In genomic region chr4:121039331-121040115, GRCm38 (mm10) we compare ENCODE assay signal across 8 mouse cellular contexts. TPM values are rescaled to one million over a fixed set of nuclear protein-coding genes. Genes with fewer than 3 reads are reported as not detected.
DNase-seq lines count a peak whose midpoint lies in the region; ATAC-seq and TF ChIP-seq lines count a peak whose summit lies in the region.

TSS of gene Col9a2 (plus strand) at chr4:121039385.

- peak; percentile 36 for ATAC-seq in hindbrain, postnatal 0 days

- H3K36me3 ChIP-seq in spleen, adult 2 months (ENCODE audit: control insufficient read depth, insufficient read depth, low read length) = no peaks in the 10 kb centered on the region
- no peaks in the 10 kb centered on the region for H3K36me3 ChIP-seq in hindbrain, postnatal 0 days (ENCODE audit: insufficient read depth, low read length)

- no peak for TF ChIP-seq CTCF in gastrocnemius, adult 2 months (IDR thresholded peaks at IDR 0.05)
- TF ChIP-seq CTCF in spleen, adult 2 months (IDR thresholded peaks at IDR 0.05; ENCODE audit: extremely low read depth, insufficient read depth, insufficient read length, insufficient replicate concordance) = no peak
- TF ChIP-seq CTCF in hindbrain, postnatal 0 days (IDR thresholded peaks at IDR 0.05; ENCODE audit: low read depth) = no peak

- no peak within 1 kb of the TSS for H3K27ac ChIP-seq in gastrocnemius, adult 2 months
- H3K27ac ChIP-seq in spleen, adult 2 months (ENCODE audit: insufficient read depth, low read length) = no peak within 1 kb of the TSS
- 0 out of 2 replicates have a peak within 1 kb of the TSS, but pooled peaks have one; percentile 34 for H3K27ac ChIP-seq in hindbrain, postnatal 0 days

- no peak for DNase-seq in gastrocnemius, adult 2 months
- no peak for DNase-seq in gastrocnemius, adult 18-20 months (ENCODE audit: low spot score)
- no peak for DNase-seq in spleen, adult 2 months (ENCODE audit: low read depth in 1 of 2, low spot score in 2 of 2)
- DNase-seq in spleen, postnatal 36 days (ENCODE audit: low spot score in 2 of 2) = no peak
- DNase-seq in hindbrain, postnatal 0 days (ENCODE audit: low spot score) = peak; percentile 44
- DNase-seq in neural tube, embryonic 10.5 days (ENCODE audit: extremely low spot score, low spot score) = peak; percentile 54
- no peak for DNase-seq in frontal cortex, postnatal 36 days (ENCODE audit: low spot score in 2 of 2)
- no peak for DNase-seq in urinary bladder, adult 2 months (ENCODE audit: low spot score)

- H3K9ac ChIP-seq in hindbrain, postnatal 0 days (replicated peaks; ENCODE audit: low read length) = peak within 1 kb of the TSS; percentile 54

- no peaks in the 10 kb centered on the region for H3K9me3 ChIP-seq in hindbrain, postnatal 0 days (ENCODE audit: low read length)

- peaks cover 10% of the 10 kb centered on the region for H3K27me3 ChIP-seq in spleen, adult 2 months (ENCODE audit: control insufficient read depth, insufficient read depth, low read length)
- no peaks in the 10 kb centered on the region for H3K27me3 ChIP-seq in hindbrain, postnatal 0 days (ENCODE audit: insufficient read depth, low read length)

- peaks cover 7% of the 10 kb centered on the region; the same call in 1 of the 2 replicates for H3K4me1 ChIP-seq in spleen, adult 2 months (ENCODE audit: control insufficient read depth, insufficient read depth, insufficient read length)
- peaks cover 5% of the 10 kb centered on the region; the same call in 1 of the 2 replicates for H3K4me1 ChIP-seq in hindbrain, postnatal 0 days (ENCODE audit: insufficient read depth, low read length)

- intact Hi-C loops in gastrocnemius, adult 2 months (cut with DNase I) = loop anchor here (2.0 kb wide), 1 partner anchor 53 kb away; no protein-coding TSS in a partner anchor

- no peak for TF ChIP-seq POLR2A in spleen, adult 2 months (IDR thresholded peaks at IDR 0.05; ENCODE audit: low read depth, low read length)

- H3K4me3 ChIP-seq in gastrocnemius, adult 2 months = peak within 1 kb of the TSS; percentile 59
- H3K4me3 ChIP-seq in spleen, adult 2 months (ENCODE audit: extremely low read depth, insufficient read depth, insufficient read length) = peak within 1 kb of the TSS; percentile 37; the same call in 1 of the 2 replicates
- H3K4me3 ChIP-seq in hindbrain, postnatal 0 days (ENCODE audit: low read length) = peak within 1 kb of the TSS; percentile 40

- H3K4me2 ChIP-seq in hindbrain, postnatal 0 days (ENCODE audit: low read depth, low read length) = peak within 1 kb of the TSS; percentile 63

- WGBS in spleen, adult 2 months = 10% methylated on average over 46 of the region's 46 CpGs
- 6% methylated on average over 46 of the region's 46 CpGs for WGBS in hindbrain, postnatal 0 days

RNA-seq across cellular contexts. Expression of gene Col9a2, which starts in this region (rescaled TPM):
- total RNA-seq in gastrocnemius, adult 2 months (2021) = under 1 TPM in 1 of 2 experiments, not detected in 1; 0.20 TPM
- total RNA-seq in gastrocnemius, adult 18-20 months (2021) = under 1 TPM; 0.18 to 0.19 TPM
- 0.02 and 0.06 TPM in 2 replicates for polyA plus RNA-seq in spleen, adult 2 months (2012; rRNA removed)
- 39.8 and 43.5 TPM in 2 replicates for total RNA-seq in hindbrain, postnatal 0 days (2014; rRNA removed)
- 22.8 and 23.8 TPM in 2 replicates for polyA plus RNA-seq in hindbrain, postnatal 0 days (2015; fragmentation: Nextera tagmentation; extraction: Ambion mirVana)
- polyA plus RNA-seq in urinary bladder, adult 2 months (2012; rRNA removed) = 0.17 and 0.21 TPM in 2 replicates

Comparison
In these comparisons a context has a peak if more than half of its experiments do, and no peak if none do; other contexts are left out.
1. RNA of gene Col9a2 (total RNA-seq): 39.8 to 43.5 TPM in hindbrain, postnatal 0 days; 0.20 TPM in gastrocnemius, adult 2 months and 0.18 to 0.19 TPM in gastrocnemius, adult 18-20 months; every median in the first group is over 10 times any median in the second.
2. RNA of gene Col9a2 (polyA plus RNA-seq): 22.8 to 23.8 TPM in hindbrain, postnatal 0 days; 0.17 to 0.21 TPM in urinary bladder, adult 2 months and 0.02 to 0.06 TPM in spleen, adult 2 months; every median in the first group is over 10 times any median in the second.
3. DNase-seq: peak in hindbrain, postnatal 0 days (single experiment) and neural tube, embryonic 10.5 days (single experiment); none in gastrocnemius, adult 2 months (single experiment), gastrocnemius, adult 18-20 months (single experiment), spleen, adult 2 months (0 of 2), spleen, postnatal 36 days (0 of 2), frontal cortex, postnatal 36 days (0 of 2) and urinary bladder, adult 2 months (single experiment).
4. Peak in every context shown above with its lines, with median percentiles within 50 percentile points of each other: H3K4me3 ChIP-seq.